In the genomic region with DNA sequence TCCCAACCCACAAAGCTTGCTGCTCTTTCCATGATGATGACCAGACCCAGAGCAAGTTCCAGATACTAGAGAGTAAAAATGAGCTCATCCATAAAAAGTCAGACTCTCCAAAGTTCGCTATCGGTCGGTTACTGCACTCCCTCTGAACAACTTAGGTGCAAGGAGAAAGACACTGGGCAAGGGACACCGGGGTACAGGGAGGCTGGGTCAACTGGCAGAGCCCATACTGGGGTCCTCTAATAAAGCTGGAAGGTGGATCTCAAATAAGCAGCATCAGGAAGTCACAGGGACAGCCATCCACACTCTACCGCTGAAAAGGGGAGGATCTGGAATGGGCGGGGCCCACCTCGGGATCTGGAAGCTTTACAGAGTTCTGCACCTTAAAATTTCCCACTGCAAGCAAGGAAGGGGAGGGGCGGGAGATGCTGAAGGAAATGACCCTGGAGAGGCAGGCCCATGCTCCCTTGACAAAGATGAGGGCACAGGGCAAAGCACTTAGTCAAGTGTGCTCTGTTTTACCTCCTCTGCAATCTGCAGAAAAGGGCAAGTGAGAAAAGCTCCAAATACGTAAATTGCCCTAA, we compare ENCODE assay signal across 8 mouse cellular contexts. TPM values are rescaled to one million over a fixed set of nuclear protein-coding genes. Genes with fewer than 3 reads are reported as not detected.
DNase-seq lines count a peak whose midpoint lies in the region; ATAC-seq and TF ChIP-seq lines count a peak whose summit lies in the region.

No protein-coding gene starts in this region.

- WGBS in heart, embryonic 14.5 days, result 30% methylated on average over 9 of the region's 9 CpGs
- WGBS in neural tube, embryonic 15.5 days, result 27% methylated on average over 9 of the region's 9 CpGs

- H3K27ac ChIP-seq in layer of hippocampus, adult 2 months, result no peak overlapping the region
- peak overlapping the region in 1 of 2 experiments; percentile 38; a peak in 2 of 4 replicates for H3K27ac ChIP-seq in heart, embryonic 14.5 days (replicated peaks in 1 of 2; ENCODE audit: control insufficient read depth in 1 of 2, insufficient read depth in 1 of 2, low read depth in 2 of 2, low read length in 2 of 2)
- H3K27ac ChIP-seq in neural tube, embryonic 15.5 days (replicated peaks), result no peak overlapping the region

- DNase-seq in layer of hippocampus, adult 2 months (ENCODE audit: low spot score in 2 of 2), result no peak
- DNase-seq in layer of hippocampus, adult 8-10 months (ENCODE audit: low spot score in 2 of 2), result no peak
- DNase-seq in kidney, postnatal 14 days, result peak; percentile 54
- no peak for DNase-seq in gastrocnemius, postnatal 10 days
- no peak for DNase-seq in testis, postnatal 10 days (ENCODE audit: low spot score)

- H3K4me1 ChIP-seq in heart, embryonic 14.5 days (ENCODE audit: control insufficient read depth in 2 of 2, insufficient read depth in 2 of 2, low read length in 2 of 2), result peaks cover 10 to 27% of the 10 kb centered on the region in 2 experiments; a peak in 3 of 4 replicates
- H3K4me1 ChIP-seq in neural tube, embryonic 15.5 days, result peaks cover 32% of the 10 kb centered on the region

- H3K9ac ChIP-seq in heart, embryonic 14.5 days (ENCODE audit: low read length), result peak overlapping the region; percentile 99
- peak overlapping the region; percentile 15; the same call in 1 of the 2 replicates for H3K9ac ChIP-seq in neural tube, embryonic 15.5 days (replicated peaks)

- H3K4me3 ChIP-seq in layer of hippocampus, adult 2 months, result peak overlapping the region; percentile 88
- H3K4me3 ChIP-seq in heart, embryonic 14.5 days (ENCODE audit: control insufficient read depth in 1 of 2, insufficient read depth in 1 of 2, low read depth in 1 of 2, low read length in 2 of 2), result peak overlapping the region; percentile 85 to 96
- peak overlapping the region; percentile 84 for H3K4me3 ChIP-seq in neural tube, embryonic 15.5 days (replicated peaks)

- peak overlapping the region; percentile 95 for H3K4me2 ChIP-seq in heart, embryonic 14.5 days (ENCODE audit: low read length)
- H3K4me2 ChIP-seq in neural tube, embryonic 15.5 days, result peak overlapping the region; percentile 99

- H3K9me3 ChIP-seq in heart, embryonic 14.5 days (ENCODE audit: control insufficient read depth, low read length), result no peaks in the 10 kb centered on the region
- H3K9me3 ChIP-seq in neural tube, embryonic 15.5 days (replicated peaks), result no peaks in the 10 kb centered on the region

- ATAC-seq in heart, embryonic 14.5 days (ENCODE audit: insufficient number of reproducible peaks, insufficient read depth, low FRiP score, low read depth), result no peak
- no peak for ATAC-seq in neural tube, embryonic 15.5 days (ENCODE audit: low FRiP score)
- ATAC-seq in activated CD4-positive, CD25-positive, alpha-beta regulatory T cell, adult 4 months, result no peak

- no peak for TF ChIP-seq CTCF in layer of hippocampus, adult 2 months (conservative IDR thresholded peaks at IDR 0.05)

- no peaks in the 10 kb centered on the region for H3K27me3 ChIP-seq in heart, embryonic 14.5 days (ENCODE audit: control insufficient read depth, insufficient read depth, low read length)
- H3K27me3 ChIP-seq in neural tube, embryonic 15.5 days (replicated peaks), result peaks cover 4% of the 10 kb centered on the region

- peaks cover 9% of the 10 kb centered on the region; the same call in 1 of the 2 replicates for H3K36me3 ChIP-seq in heart, embryonic 14.5 days (ENCODE audit: control insufficient read depth, insufficient read depth, low read length)
- H3K36me3 ChIP-seq in neural tube, embryonic 15.5 days, result no peaks in the 10 kb centered on the region

RNA-seq across cellular contexts. Expression of gene Fzd1, which starts 3.0 kb away (rescaled TPM):
- total RNA-seq in layer of hippocampus, adult 2 months (2021), result 1 to 10 TPM; 9.3 to 9.4 TPM
- total RNA-seq in layer of hippocampus, adult 8-10 months (2022), result 1 to 10 TPM; 8.2 to 9.9 (median 8.5) TPM
- polyA plus RNA-seq in heart, embryonic 14.5 days (2014; fragmentation: Nextera tagmentation; extraction: Ambion mirVana), result 18.7 and 20.7 TPM in 2 replicates
- 9.2 and 10.3 TPM in 2 replicates for polyA plus RNA-seq in neural tube, embryonic 15.5 days (2015; fragmentation: Nextera tagmentation; extraction: Ambion mirVana)
- total RNA-seq in gastrocnemius, postnatal 10 days (2021), result 10 to 100 TPM; 12.3 to 13.3 TPM
- not detected for polyA plus RNA-seq in activated CD4-positive, CD25-positive, alpha-beta regulatory T cell, adult 4 months (2017; shearing (Covaris generic))
